Mouse (Mus musculus): ENCODE measurements at regions not wholly inside any gene's neighbourhood (a gene's known extent, or its start where the extent isn't known, plus 50 kb on each side); places are given as distances from the start of the nearest gene placed in this dataset.

GRCm38 (mm10) chr2:21267149-21267761, 61.7 kb downstream of the Thnsl1 start:
- no peak for DNase-seq (ENCODE audit: low spot score)

DNA sequence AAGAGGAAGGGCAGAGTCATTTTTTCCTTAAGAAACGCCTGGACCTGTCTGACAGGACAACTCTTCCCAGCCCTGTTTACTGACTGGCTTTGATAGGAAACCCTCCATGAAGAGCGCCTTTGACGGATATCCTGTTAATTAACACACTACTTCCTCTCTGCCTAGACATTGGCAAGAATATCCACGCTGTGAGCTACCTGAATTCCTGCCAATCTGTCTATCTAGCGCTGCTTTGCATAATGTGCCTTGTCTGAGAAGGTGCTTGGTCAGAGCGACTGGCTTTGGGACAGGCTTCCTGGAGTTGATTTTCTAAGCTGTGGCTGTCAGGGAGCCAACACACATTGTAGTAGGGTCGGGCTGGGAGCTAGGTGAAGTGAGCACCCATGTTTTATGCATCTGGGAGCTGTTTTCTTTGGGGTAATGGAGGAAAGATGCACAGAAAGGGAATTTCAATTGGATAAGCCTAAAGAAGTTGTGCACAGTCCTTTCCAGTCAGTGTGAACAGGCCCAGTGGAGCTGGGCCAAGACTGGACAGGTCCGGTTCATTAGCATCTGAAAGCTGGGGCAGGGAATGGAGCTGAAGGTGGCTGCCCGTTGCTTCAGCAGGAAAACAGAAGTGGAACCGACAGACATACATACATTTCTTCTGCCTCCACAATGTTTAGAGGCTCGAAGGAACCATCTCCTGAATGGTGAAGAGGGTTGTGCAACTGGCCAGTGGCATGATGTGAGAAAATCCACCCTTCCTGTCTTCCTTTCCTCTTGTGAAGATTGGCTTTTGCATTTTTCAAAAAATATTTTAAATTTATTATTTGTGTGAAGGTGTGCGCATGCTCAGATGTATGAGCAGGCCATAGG, 64.7 kb downstream of the Thnsl1 start:
- no peak for DNase-seq (ENCODE audit: low spot score)

DNA sequence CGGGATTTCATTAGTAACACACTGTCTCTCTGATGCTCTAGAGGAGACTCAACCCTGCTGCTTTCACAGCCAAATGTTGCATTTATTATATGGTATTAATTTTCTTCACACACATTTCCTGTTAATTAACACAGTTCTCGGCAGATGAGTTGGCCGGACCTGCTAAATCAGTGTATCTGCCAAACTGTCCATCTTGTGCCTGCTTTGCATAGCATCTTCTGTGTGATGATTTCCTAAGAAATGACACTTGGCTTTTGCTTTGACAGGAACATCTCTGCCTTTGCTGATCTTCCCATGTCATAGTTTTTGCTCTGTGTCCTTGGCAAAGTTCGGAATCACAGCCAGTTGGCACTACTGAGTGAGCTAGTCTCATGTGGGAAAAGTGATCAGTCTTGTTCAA, 67.9 kb downstream of the Thnsl1 start:
- DNase-seq (ENCODE audit: low spot score): no peak

- DNase-seq (ENCODE audit: low spot score): no peak
Measured at GRCm38 (mm10) chr2:21275315-21275714, 69.8 kb downstream of the Thnsl1 start.

GRCm38 (mm10) chr2:21280794-21281420, 75.4 kb downstream of the Thnsl1 start:
- peak; percentile 14 for DNase-seq (ENCODE audit: low spot score)

DNA sequence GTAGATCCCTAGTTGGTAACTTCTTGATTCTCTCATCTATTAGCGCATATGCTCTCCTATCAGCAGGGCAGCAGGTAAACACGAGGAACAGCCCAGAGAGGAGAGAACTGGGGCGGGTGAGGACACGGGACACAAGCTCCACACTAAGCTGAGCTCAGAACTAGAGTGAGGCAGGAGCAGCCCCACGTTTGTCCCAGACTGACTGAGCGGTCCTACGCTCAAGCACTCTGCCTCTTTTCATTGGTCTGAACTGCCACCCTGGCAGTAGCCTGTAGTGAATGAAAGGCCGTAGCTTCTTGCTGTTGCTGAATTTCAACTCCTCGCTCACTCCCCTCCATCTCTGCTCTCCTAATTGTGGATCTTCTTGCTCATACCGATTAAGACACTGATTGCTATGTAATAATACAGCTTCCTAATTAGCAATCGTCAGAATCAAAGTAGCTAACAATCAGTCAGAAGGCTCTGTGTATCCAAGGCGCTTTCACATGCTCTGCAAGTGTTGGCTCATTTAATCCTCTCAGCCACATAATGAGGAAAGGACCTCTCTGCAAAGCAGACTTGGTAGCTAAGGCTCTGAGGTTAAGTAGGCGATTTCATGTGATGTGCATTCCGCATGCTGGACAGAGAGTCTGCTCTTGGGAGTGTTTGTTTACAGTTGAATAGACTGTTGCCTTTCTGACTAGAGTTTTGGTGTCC, 77.1 kb downstream of the Thnsl1 start:
- no peak for DNase-seq (ENCODE audit: low spot score)

DNA sequence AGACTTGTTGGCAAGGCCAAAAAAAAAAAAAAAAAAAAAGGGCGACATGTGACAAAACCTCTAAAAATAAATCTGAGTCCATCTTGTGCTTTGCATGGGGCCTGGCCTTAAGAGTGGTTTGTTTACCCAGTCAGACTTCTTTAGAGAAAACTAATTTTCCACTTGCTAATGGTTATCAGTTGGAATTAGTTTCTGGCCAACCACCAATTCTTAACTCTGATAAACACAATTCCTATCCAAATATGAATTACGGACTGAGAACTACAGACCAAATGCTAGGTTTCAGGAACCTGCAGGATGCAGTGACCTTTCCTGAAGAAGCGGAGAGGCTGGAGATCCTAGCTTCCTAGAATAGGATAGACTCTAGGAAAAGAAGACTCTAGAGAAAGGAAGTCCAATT, 79.4 kb downstream of the Thnsl1 start:
- no peak for DNase-seq (ENCODE audit: low spot score)

- no peak for DNase-seq (ENCODE audit: low spot score)
Measured at GRCm38 (mm10) chr2:21287786-21288185, 79.6 kb upstream of the Gpr158 start.

- no peak for DNase-seq (ENCODE audit: low spot score)
Measured at GRCm38 (mm10) chr2:21292669-21293151, 74.6 kb upstream of the Gpr158 start.

DNA sequence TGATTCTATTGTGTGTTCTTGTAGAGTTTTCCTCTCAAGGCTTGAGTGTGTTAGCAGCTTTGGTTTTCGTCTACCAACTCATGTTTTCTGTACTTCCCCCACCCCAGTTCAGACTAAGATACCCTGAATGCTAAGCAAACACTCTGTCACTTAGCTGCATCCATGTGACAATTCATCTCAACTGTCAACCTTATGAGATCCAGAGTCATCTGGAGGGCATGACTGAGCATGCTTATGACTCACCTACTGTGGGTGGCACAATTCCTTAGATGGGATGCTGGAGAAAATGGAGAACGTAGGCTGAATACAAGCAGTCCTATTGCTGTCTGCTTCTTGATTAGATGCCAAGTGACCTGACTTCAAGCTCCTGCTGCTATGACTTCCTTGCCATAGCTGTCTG, 73.3 kb upstream of the Gpr158 start:
- no peak for DNase-seq (ENCODE audit: low spot score)

GRCm38 (mm10) chr2:21299681-21300080, 67.7 kb upstream of the Gpr158 start:
- no peak for DNase-seq (ENCODE audit: low spot score)
